Mouse (Mus musculus): Measurements from ENCODE around the gene Slc25a51. TPM values are rescaled to one million over a fixed set of nuclear protein-coding genes. Genes with fewer than 3 reads are reported as not detected.
A peak's percentile ranks its signal among the peaks of the same experiment; 100 is the strongest.

Gene Slc25a51
- 77.7 and 80.1 TPM in 2 replicates for polyA plus RNA-seq (2016; fragmentation: Nextera tagmentation; extraction: Ambion mirVana)

DNA sequence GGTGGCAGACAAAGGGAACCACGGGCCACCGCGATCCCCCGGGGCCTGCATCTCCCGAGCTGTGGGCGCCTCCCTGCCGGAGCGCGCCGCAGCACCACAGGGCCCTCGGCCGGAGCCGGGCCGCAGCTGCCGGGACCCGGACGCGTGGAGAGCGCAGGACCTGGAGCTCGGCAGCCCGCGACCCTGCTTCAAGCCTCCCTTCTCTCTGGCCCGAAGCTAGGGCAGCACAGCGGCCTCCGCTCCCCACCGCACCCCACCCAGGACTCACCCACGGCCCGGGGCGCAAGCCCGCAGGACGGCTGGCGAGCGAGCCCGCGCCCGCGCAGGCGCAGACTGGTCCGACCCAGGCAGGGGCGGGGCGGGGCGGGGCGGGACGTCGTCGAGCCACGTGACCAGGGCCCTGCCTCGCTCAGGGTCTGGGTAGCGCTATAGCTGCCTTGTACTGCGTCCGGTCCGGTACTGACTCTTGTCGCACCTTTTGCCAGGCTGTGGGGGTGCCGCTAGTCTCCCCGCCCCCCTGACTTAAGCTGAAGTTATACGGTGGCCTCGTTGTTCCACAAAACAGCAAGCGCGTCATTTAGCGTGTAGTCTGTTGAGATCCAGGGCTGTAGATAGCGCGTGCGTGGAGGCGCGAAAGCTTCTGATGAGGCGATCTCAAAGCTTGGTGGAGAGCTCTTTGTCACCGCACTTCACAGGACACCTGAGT, at the start of gene Slc25a51:
Gene Slc25a51 (minus strand): TSS at position 340 of the 706 bp plus-strand sequence.
- H3K4me1 ChIP-seq (replicated peaks), result peaks cover 17% of the 10 kb centered on the region
- peak within 1 kb of the TSS; percentile 96 for H3K4me3 ChIP-seq (replicated peaks)
- WGBS, result under 1% methylated on average over 57 of the region's 67 CpGs
- no peaks in the 10 kb centered on the region for H3K9me3 ChIP-seq
- peak; percentile 98 for ATAC-seq (ENCODE audit: insufficient number of reproducible peaks, insufficient read depth, low FRiP score, low TSS enrichment, low read depth)
- peak within 1 kb of the TSS; percentile 95 for H3K9ac ChIP-seq (replicated peaks)
- H3K4me2 ChIP-seq, result peak within 1 kb of the TSS; percentile 84
- H3K36me3 ChIP-seq, result peaks cover 10% of the 10 kb centered on the region
- H3K27ac ChIP-seq, result peak within 1 kb of the TSS; percentile 92
- H3K27me3 ChIP-seq, result no peaks in the 10 kb centered on the region

GRCm38 (mm10) chr4:45457543-45457942, 49.0 kb upstream of the Slc25a51 start:
- Histone ChIP-seq H3K9me3 (no peaks in the 10 kb centered on the region), H3K9ac (replicated peaks) (no peak overlapping the region), H3K4me3 (replicated peaks) (no peak overlapping the region), H3K4me2 (no peak overlapping the region), H3K27ac (no peak overlapping the region), H3K27me3 (peaks cover 8% of the 10 kb centered on the region; the same call in 1 of the 2 replicates), H3K4me1 (replicated peaks) (peaks cover 61% of the 10 kb centered on the region), H3K36me3 (peaks cover 13% of the 10 kb centered on the region; the same call in 1 of the 2 replicates)
- no peak for ATAC-seq (ENCODE audit: insufficient number of reproducible peaks, insufficient read depth, low FRiP score, low TSS enrichment, low read depth)
- 87% methylated on average over 2 of the region's 2 CpGs for WGBS

- H3K27ac ChIP-seq, result no peak overlapping the region
- no peak overlapping the region for H3K4me3 ChIP-seq (replicated peaks)
- H3K27me3 ChIP-seq, result peaks cover 18% of the 10 kb centered on the region
- H3K36me3 ChIP-seq, result peaks cover 13% of the 10 kb centered on the region; the same call in 1 of the 2 replicates
- H3K9me3 ChIP-seq, result no peaks in the 10 kb centered on the region
- no peak overlapping the region for H3K9ac ChIP-seq (replicated peaks)
- peaks cover 74% of the 10 kb centered on the region for H3K4me1 ChIP-seq (replicated peaks)
- ATAC-seq (ENCODE audit: insufficient number of reproducible peaks, insufficient read depth, low FRiP score, low TSS enrichment, low read depth), result no peak
- 86% methylated on average over 4 of the region's 4 CpGs for WGBS
- no peak overlapping the region for H3K4me2 ChIP-seq
Measured at GRCm38 (mm10) chr4:45455001-45455400, 46.4 kb upstream of the Slc25a51 start.

- peak overlapping the region; percentile 81 for H3K27ac ChIP-seq
- H3K4me2 ChIP-seq, result peak overlapping the region; percentile 23; the same call in 1 of the 2 replicates
- 23% methylated on average over 3 of the region's 3 CpGs for WGBS
Measured at GRCm38 (mm10) chr4:45453271-45453851, 44.8 kb upstream of the Slc25a51 start.

DNA sequence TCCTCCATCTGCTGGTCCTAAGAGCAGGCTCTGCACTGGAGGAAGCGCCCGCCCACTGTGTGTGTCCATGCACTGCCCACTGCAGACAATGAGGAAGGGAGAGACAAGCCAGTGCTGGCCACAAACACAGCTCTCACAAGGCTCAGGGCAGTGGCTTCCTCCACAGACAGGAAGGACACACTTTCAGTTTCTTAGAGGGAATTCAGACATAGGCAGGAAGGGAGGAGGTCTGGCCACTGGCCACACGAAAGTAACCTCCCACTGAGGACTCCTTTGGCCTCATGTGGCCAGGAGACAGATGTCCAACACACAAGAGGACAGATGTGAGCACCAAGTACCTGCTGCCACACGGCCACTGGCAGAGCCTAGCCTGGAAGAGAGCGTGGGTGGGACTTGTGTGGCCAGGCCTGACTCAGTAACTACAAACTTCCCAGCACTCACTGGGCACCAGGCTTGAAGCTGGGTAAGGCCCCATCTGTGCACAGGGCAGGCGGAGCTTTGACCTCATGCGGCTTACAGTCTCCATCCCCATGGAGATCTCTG, 44.1 kb upstream of the Slc25a51 start:
- Histone ChIP-seq H3K27me3 (peaks cover 16% of the 10 kb centered on the region), H3K36me3 (peaks cover 9% of the 10 kb centered on the region; the same call in 1 of the 2 replicates), H3K9ac (replicated peaks) (no peak overlapping the region), H3K9me3 (no peaks in the 10 kb centered on the region), H3K27ac (peak overlapping the region; percentile 81), H3K4me1 (replicated peaks) (peaks cover 65% of the 10 kb centered on the region), H3K4me2 (peak overlapping the region; percentile 23; the same call in 1 of the 2 replicates), H3K4me3 (replicated peaks) (no peak overlapping the region)
- 41% methylated on average over 7 of the region's 7 CpGs for WGBS
- no peak for ATAC-seq (ENCODE audit: insufficient number of reproducible peaks, insufficient read depth, low FRiP score, low TSS enrichment, low read depth)

More at GRCm38 (mm10) chr4:45453271-45453851, 44.8 kb upstream of the Slc25a51 start:
- no peaks in the 10 kb centered on the region for H3K9me3 ChIP-seq
- ATAC-seq (ENCODE audit: insufficient number of reproducible peaks, insufficient read depth, low FRiP score, low TSS enrichment, low read depth), result 0 out of 2 replicates have a peak, but pooled peaks have one; percentile 21
- peaks cover 13% of the 10 kb centered on the region; the same call in 1 of the 2 replicates for H3K36me3 ChIP-seq
- H3K27me3 ChIP-seq, result peaks cover 18% of the 10 kb centered on the region
- no peak overlapping the region for H3K4me3 ChIP-seq (replicated peaks)
- H3K4me1 ChIP-seq (replicated peaks), result peaks cover 68% of the 10 kb centered on the region
- H3K9ac ChIP-seq (replicated peaks), result no peak overlapping the region

DNA sequence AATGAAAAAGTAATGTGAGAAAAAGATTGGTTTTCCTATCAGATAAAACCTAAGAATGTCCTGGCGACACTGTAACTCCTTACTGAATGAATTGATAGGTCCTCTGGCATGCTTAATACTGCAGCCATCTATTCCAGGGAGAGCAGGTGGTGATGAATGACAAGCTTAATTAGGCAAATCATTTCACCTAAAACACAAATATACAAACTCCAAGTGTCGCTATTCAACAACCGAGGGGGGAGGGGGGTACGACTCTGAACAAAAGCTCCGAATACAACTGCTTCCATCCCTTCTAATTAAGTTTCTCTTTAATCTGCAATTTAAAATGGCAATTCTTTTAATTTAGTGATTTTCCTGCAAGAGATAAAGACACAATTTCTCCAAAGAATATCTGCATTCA, 40.4 kb upstream of the Slc25a51 start:
- Histone ChIP-seq H3K36me3 (peaks cover 18% of the 10 kb centered on the region), H3K9me3 (no peaks in the 10 kb centered on the region), H3K27ac (no peak overlapping the region), H3K4me2 (no peak overlapping the region), H3K4me1 (replicated peaks) (peaks cover 61% of the 10 kb centered on the region), H3K27me3 (peaks cover 10% of the 10 kb centered on the region; the same call in 1 of the 2 replicates), H3K9ac (replicated peaks) (no peak overlapping the region), H3K4me3 (replicated peaks) (no peak overlapping the region)
- WGBS, result 79% methylated on average over 5 of the region's 5 CpGs
- no peak for ATAC-seq (ENCODE audit: insufficient number of reproducible peaks, insufficient read depth, low FRiP score, low TSS enrichment, low read depth)

DNA sequence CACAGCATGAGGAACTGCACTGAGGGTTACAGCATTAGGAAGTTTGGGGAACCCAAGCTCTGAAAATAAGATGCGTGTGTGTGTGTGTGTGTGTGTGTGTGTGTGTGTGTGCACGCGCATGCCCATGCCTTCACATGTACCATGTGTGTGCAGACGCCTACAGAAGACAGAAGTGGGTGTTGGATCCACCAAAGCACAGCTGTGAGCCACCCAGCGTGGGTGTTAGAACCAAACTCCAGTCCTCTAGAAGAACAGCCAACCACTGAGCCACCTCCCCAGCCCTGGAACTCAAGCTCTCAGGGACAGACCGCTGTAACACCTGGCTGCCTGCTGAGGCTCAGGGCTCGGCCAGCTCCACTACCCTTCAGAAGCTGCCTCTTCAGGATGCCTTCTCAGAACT, 39.9 kb upstream of the Slc25a51 start:
- WGBS, result 89% methylated on average over 7 of the region's 7 CpGs

GRCm38 (mm10) chr4:45447196-45447595, 38.6 kb upstream of the Slc25a51 start:
- Histone ChIP-seq H3K36me3 (peaks cover 32% of the 10 kb centered on the region), H3K4me1 (replicated peaks) (peaks cover 43% of the 10 kb centered on the region), H3K27ac (no peak overlapping the region)

More for the DNA sequence above, 39.9 kb upstream of the Slc25a51 start:
- Histone ChIP-seq H3K36me3 (peaks cover 22% of the 10 kb centered on the region), H3K27me3 (peaks cover 13% of the 10 kb centered on the region), H3K27ac (no peak overlapping the region), H3K9me3 (no peaks in the 10 kb centered on the region), H3K9ac (replicated peaks) (no peak overlapping the region), H3K4me1 (replicated peaks) (peaks cover 56% of the 10 kb centered on the region), H3K4me2 (no peak overlapping the region), H3K4me3 (replicated peaks) (no peak overlapping the region)
- ATAC-seq (ENCODE audit: insufficient number of reproducible peaks, insufficient read depth, low FRiP score, low TSS enrichment, low read depth), result no peak

GRCm38 (mm10) chr4:45445235-45445634, 36.7 kb upstream of the Slc25a51 start:
- peaks cover 13% of the 10 kb centered on the region for H3K27me3 ChIP-seq
- H3K27ac ChIP-seq, result no peak overlapping the region
- 66% methylated on average over 3 of the region's 3 CpGs for WGBS
- no peak overlapping the region for H3K4me3 ChIP-seq (replicated peaks)
- H3K4me2 ChIP-seq, result no peak overlapping the region
- peaks cover 44% of the 10 kb centered on the region for H3K36me3 ChIP-seq
- H3K4me1 ChIP-seq (replicated peaks), result peaks cover 27% of the 10 kb centered on the region
- H3K9ac ChIP-seq (replicated peaks), result no peak overlapping the region
- ATAC-seq (ENCODE audit: insufficient number of reproducible peaks, insufficient read depth, low FRiP score, low TSS enrichment, low read depth), result no peak
- H3K9me3 ChIP-seq, result no peaks in the 10 kb centered on the region

More at GRCm38 (mm10) chr4:45447196-45447595, 38.6 kb upstream of the Slc25a51 start:
- Histone ChIP-seq H3K9me3 (no peaks in the 10 kb centered on the region), H3K4me2 (no peak overlapping the region), H3K27me3 (peaks cover 18% of the 10 kb centered on the region), H3K4me3 (replicated peaks) (no peak overlapping the region), H3K9ac (replicated peaks) (no peak overlapping the region)
- 89% methylated on average over 5 of the region's 5 CpGs for WGBS
- ATAC-seq (ENCODE audit: insufficient number of reproducible peaks, insufficient read depth, low FRiP score, low TSS enrichment, low read depth), result no peak

- no peak overlapping the region for H3K27ac ChIP-seq
- H3K9ac ChIP-seq (replicated peaks), result no peak overlapping the region
- WGBS, result 34% methylated on average over 4 of the region's 4 CpGs
- peaks cover 13% of the 10 kb centered on the region for H3K27me3 ChIP-seq
- peaks cover 27% of the 10 kb centered on the region for H3K4me1 ChIP-seq (replicated peaks)
- H3K4me3 ChIP-seq (replicated peaks), result no peak overlapping the region
- no peaks in the 10 kb centered on the region for H3K9me3 ChIP-seq
- H3K36me3 ChIP-seq, result peaks cover 44% of the 10 kb centered on the region
- ATAC-seq (ENCODE audit: insufficient number of reproducible peaks, insufficient read depth, low FRiP score, low TSS enrichment, low read depth), result no peak; the same call in 1 of the 2 replicates
- no peak overlapping the region for H3K4me2 ChIP-seq
Measured at GRCm38 (mm10) chr4:45444813-45445212, 36.2 kb upstream of the Slc25a51 start.

- Histone ChIP-seq H3K4me2 (no peak overlapping the region), H3K4me3 (replicated peaks) (no peak overlapping the region), H3K9me3 (no peaks in the 10 kb centered on the region), H3K4me1 (replicated peaks) (peaks cover 33% of the 10 kb centered on the region), H3K9ac (replicated peaks) (no peak overlapping the region), H3K27ac (no peak overlapping the region), H3K27me3 (peaks cover 13% of the 10 kb centered on the region), H3K36me3 (peaks cover 44% of the 10 kb centered on the region)
- no peak for ATAC-seq (ENCODE audit: insufficient number of reproducible peaks, insufficient read depth, low FRiP score, low TSS enrichment, low read depth)
- WGBS, result 87% methylated on average over 7 of the region's 7 CpGs
Measured at GRCm38 (mm10) chr4:45443652-45444051, 35.1 kb upstream of the Slc25a51 start.
